Mouse (Mus musculus) forebrain, postnatal 0 days (tissue): ENCODE data around the gene Ltb. TPM values are rescaled to one million over a fixed set of nuclear protein-coding genes. Genes with fewer than 3 reads are reported as not detected.

Source experiments
- ATAC-seq: fragments of 200-750 bp; cut with Nextera tagmentation; 2 replicates; pipeline ENCODE4 v1.8.0; 2017; ENCODE audit warnings: mild to moderate bottlenecking, moderate library complexity
- DNase-seq: peaks from one replicate; pipeline ENCODE4 v3.0.0-alpha.2; 2015
- H3K27ac ChIP-seq: fragments of 300-500 bp; sonication (generic); 2 replicates; pipeline ENCODE4 v1.5.1; 2014; ENCODE audit warnings: low read depth, mild to moderate bottlenecking, antibody characterized with exemption, low read length, moderate library complexity, mixed read lengths
- H3K27me3 ChIP-seq: fragments of 300-500 bp; sonication (generic); 2 replicates; pipeline ENCODE4 v1.6.1; 2014; ENCODE audit warnings: mild to moderate bottlenecking, low read length, mixed read lengths; ENCODE audit not compliant: insufficient read depth
- H3K36me3 ChIP-seq: fragments of 300-500 bp; sonication (generic); 2 replicates; pipeline ENCODE4 v1.6.1; 2014; ENCODE audit warnings: mild to moderate bottlenecking, moderate library complexity; ENCODE audit not compliant: insufficient read depth
- H3K4me1 ChIP-seq: fragments of 300-500 bp; sonication (generic); 2 replicates; pipeline ENCODE4 v1.6.1; 2014; ENCODE audit warnings: antibody characterized with exemption; ENCODE audit not compliant: insufficient read depth
- H3K4me2 ChIP-seq: fragments of 300-500 bp; sonication (generic); 2 replicates; pipeline ENCODE4 v1.6.1; 2014; ENCODE audit warnings: low read depth, mild to moderate bottlenecking, moderate library complexity
- H3K4me3 ChIP-seq: fragments of 300-500 bp; sonication (generic); 2 replicates; pipeline ENCODE4 v1.5.1; 2014; ENCODE audit warnings: low read depth, low read length, mixed read lengths
- H3K9ac ChIP-seq: fragments of 300-500 bp; sonication (generic); 2 replicates; pipeline ENCODE4 v1.6.1; 2014; ENCODE audit warnings: mild to moderate bottlenecking
- H3K9me3 ChIP-seq: fragments of 300-500 bp; sonication (generic); 2 replicates; pipeline ENCODE4 v1.6.1; 2016; ENCODE audit warnings: low read length
- CTCF ChIP-seq: sonication (generic); IDR thresholded peaks from 2 replicates; pipeline ENCODE4 v1.5.1; 2016; ENCODE audit warnings: antibody characterized with exemption, control low read depth, low read depth
- WGBS: fragments of 180-500 bp; shearing (Covaris S2); extraction: QIAGEN DNeasy Blood & Tissue Kit; methylation state at CpG from one replicate; pipeline ENCODE4 v1.1.7; 2014; 5-methylcytosine and 5-hydroxymethylcytosine counted together
- polyA plus RNA-seq: library from polyadenylated mRNA; unstranded; fragments of >200 nt; fragmentation: Nextera tagmentation; extraction: Ambion mirVana; gene quantifications from 2 replicates; pipeline ENCODE4 v1.2.1, GENCODE M21; 2015
- total RNA-seq: library from RNA; depleted of rRNA; stranded (reverse); fragments of >200 nt; gene quantifications from 2 replicates; pipeline ENCODE4 v1.2.3, GENCODE M21; 2014

Ltb gene
- total and polyA plus RNA-seq, 2 experiments from 2014 or later = 0.76 to 1.1 TPM

DNA sequence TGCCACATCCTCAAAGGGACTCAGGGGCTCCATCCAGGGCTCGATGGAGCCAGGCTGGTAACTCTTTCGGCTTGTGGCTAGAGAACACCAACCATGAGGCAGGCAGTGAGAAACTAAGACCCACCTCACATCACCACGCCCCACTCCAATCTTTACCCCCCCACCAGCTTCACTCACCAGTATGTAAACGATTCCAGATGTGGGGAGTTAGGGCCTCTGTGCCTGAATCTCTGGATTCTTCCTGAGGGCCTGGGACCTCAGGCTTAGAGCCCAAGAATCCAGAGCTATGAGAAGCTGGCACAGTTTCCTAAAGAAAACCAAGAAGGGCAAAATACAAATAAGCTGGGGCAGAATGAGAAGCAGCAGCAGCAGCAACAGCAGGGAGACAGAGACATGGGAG is 40.3 kb upstream of the Ltb start:
- 91% methylated on average over 4 of the region's 4 CpGs for WGBS
- no peaks in the 10 kb centered on the region for H3K4me1 ChIP-seq
- H3K27me3 ChIP-seq = no peaks in the 10 kb centered on the region
- no peak overlapping the region for H3K27ac ChIP-seq
- TF ChIP-seq CTCF = no peak
- ATAC-seq = no peak
- H3K4me2 ChIP-seq = no peak overlapping the region
- peaks cover 98% of the 10 kb centered on the region for H3K36me3 ChIP-seq
- H3K4me3 ChIP-seq = no peak overlapping the region
- no peak overlapping the region for H3K9ac ChIP-seq
- H3K9me3 ChIP-seq = no peaks in the 10 kb centered on the region
- no peak for DNase-seq

- no peak for TF ChIP-seq CTCF
- 84% methylated on average over 7 of the region's 7 CpGs for WGBS
These were observed 39.6 kb upstream of the Ltb start for GRCm38 (mm10) chr17:35154616-35155015.

DNA sequence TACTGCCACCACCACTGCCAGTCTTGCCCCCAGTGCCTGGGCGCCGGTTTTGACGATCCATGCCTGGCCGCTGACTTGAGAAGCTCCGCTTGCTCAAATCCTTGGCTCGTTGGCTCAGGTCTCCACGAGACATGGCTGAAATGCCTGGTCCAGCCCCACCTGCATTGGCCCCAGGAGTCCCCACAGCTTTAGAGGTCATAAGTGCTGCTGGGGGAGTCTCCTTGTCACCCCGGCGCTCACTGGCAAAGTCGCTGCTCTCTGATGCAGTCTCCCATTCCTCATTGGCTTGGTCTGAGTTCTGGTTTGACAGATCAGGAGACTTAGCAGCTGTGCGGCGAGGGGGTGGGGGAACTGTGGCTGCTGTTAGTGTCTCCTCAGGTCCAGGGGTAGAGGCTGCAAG is 38.8 kb upstream of the Ltb start:
- H3K36me3 ChIP-seq = peaks cover 98% of the 10 kb centered on the region
- DNase-seq (no peak), ATAC-seq (no peak)
- H3K9ac ChIP-seq = no peak overlapping the region
- H3K9me3 ChIP-seq = no peaks in the 10 kb centered on the region
- H3K27me3 ChIP-seq = no peaks in the 10 kb centered on the region
- H3K4me3 ChIP-seq = no peak overlapping the region
- WGBS = 90% methylated on average over 12 of the region's 12 CpGs
- TF ChIP-seq CTCF = no peak
- H3K27ac ChIP-seq = no peak overlapping the region
- no peaks in the 10 kb centered on the region for H3K4me1 ChIP-seq
- no peak overlapping the region for H3K4me2 ChIP-seq

More at GRCm38 (mm10) chr17:35154616-35155015, 39.6 kb upstream of the Ltb start:
- H3K4me1 ChIP-seq = no peaks in the 10 kb centered on the region
- ATAC-seq (no peak), DNase-seq (no peak)
- no peak overlapping the region for H3K27ac ChIP-seq
- peaks cover 98% of the 10 kb centered on the region for H3K36me3 ChIP-seq
- no peak overlapping the region for H3K4me2 ChIP-seq
- H3K4me3 ChIP-seq = no peak overlapping the region
- no peak overlapping the region for H3K9ac ChIP-seq
- H3K9me3 ChIP-seq = no peaks in the 10 kb centered on the region
- H3K27me3 ChIP-seq = no peaks in the 10 kb centered on the region

DNA sequence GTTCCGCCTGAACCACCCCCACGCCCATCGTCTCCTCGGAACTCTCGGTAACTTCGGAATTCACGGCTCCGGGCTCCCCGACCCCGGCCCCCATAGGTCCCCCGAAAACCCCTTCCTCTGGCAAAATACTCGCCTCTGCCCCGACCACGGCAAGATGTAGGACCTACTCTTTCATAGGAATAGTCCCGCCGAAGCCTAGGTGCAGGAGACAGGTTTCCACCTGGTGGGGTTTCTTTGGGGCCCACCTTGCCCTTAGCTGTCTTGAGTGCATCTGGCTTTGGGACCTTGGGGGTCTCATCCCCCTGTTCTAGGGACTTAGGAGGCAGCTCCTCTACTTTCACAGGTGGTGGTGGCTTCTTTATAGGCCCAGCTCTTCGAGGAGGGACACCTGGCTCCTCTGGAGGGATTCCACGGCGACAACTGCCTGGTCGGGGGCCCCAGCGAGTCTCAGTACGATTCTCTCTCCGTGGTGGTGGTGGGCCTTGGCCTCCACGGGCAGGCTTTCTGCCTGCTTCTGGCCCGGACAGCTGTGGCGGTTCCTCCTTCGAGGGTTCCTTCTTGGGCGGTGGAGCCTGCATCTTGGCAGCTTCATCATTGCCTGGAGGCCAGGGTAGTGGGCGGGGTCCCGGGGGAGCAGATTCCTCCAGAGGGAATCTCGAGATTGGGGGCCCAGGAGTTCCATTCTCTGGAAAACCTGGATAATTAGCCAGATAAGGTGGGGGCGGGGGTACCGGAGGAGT is 37.6 kb upstream of the Ltb start:
- no peak overlapping the region for H3K27ac ChIP-seq

DNA sequence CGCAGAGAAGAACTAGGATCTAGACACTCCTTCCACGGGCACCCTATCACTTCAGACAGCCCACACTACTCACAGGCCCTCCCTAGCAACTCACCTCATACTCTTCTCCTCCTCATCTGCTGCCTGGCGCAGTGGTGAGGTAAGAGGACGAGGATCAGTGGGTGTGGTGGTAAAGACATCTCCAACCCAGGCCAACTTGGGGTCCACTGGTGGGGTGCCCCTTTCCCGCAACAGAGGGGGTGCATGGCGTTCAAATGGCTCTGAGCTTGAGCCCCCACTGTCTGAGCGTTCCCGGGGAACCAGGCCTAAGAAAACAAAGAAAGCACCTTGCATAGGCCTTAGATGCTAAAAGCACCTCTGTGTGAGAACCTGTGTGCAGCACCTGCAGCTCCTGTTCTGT is 37.0 kb upstream of the Ltb start:
- H3K4me2 ChIP-seq = no peak overlapping the region
- no peak for TF ChIP-seq CTCF
- ATAC-seq (no peak), DNase-seq (no peak)
- 94% methylated on average over 8 of the region's 8 CpGs for WGBS
- no peaks in the 10 kb centered on the region for H3K27me3 ChIP-seq
- no peak overlapping the region for H3K27ac ChIP-seq
- H3K9me3 ChIP-seq = no peaks in the 10 kb centered on the region
- peaks cover 2% of the 10 kb centered on the region; the same call in 1 of the 2 replicates for H3K4me1 ChIP-seq
- no peak overlapping the region for H3K9ac ChIP-seq
- H3K36me3 ChIP-seq = peaks cover 100% of the 10 kb centered on the region
- H3K4me3 ChIP-seq = no peak overlapping the region

More for the DNA sequence above, 37.6 kb upstream of the Ltb start:
- Histone ChIP-seq H3K4me1 (no peaks in the 10 kb centered on the region), H3K36me3 (peaks cover 100% of the 10 kb centered on the region), H3K9ac (no peak overlapping the region), H3K9me3 (no peaks in the 10 kb centered on the region), H3K4me2 (no peak overlapping the region), H3K27me3 (no peaks in the 10 kb centered on the region), H3K4me3 (no peak overlapping the region)
- WGBS = 89% methylated on average over 33 of the region's 33 CpGs
- ATAC-seq (no peak), DNase-seq (no peak)
- no peak for TF ChIP-seq CTCF

DNA sequence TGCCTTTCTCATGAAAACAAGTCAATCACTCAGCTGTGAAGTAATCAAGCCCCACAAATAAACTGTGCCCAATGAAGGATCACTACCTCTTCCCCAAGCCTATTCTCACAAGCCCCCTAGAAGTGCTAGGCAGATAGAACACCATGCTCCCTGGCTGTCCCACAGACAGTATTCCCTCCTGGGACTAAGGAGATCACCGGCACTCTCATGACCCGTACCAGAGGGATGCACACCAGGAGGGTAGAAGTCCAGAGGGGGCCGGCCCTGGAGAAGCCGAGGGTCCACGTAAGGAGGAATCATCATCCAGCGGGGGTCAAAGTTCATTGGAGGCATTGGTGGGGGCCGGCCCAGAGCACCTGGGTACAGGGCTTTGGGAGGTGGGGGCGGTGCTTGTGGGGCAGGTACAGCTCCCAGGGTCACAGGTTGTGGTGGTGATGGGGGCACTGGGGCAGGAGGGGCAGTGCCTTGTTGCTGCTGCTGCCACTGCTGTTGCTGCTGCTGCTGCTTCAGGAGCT is 36.5 kb upstream of the Ltb start:
- Histone ChIP-seq H3K9ac (no peak overlapping the region), H3K36me3 (peaks cover 98% of the 10 kb centered on the region), H3K9me3 (no peaks in the 10 kb centered on the region), H3K4me2 (no peak overlapping the region), H3K27ac (no peak overlapping the region), H3K27me3 (no peaks in the 10 kb centered on the region), H3K4me3 (no peak overlapping the region), H3K4me1 (peaks cover 7% of the 10 kb centered on the region)
- no peak for DNase-seq
- WGBS = 94% methylated on average over 8 of the region's 8 CpGs
- ATAC-seq = no peak
- no peak for TF ChIP-seq CTCF

GRCm38 (mm10) chr17:35158850-35159593 is 35.2 kb upstream of the Ltb start:
- ATAC-seq = no peak
- Histone ChIP-seq H3K4me3 (no peak overlapping the region), H3K27ac (no peak overlapping the region), H3K9me3 (no peaks in the 10 kb centered on the region), H3K4me1 (peaks cover 10% of the 10 kb centered on the region), H3K9ac (no peak overlapping the region), H3K4me2 (no peak overlapping the region), H3K36me3 (peaks cover 87% of the 10 kb centered on the region), H3K27me3 (no peaks in the 10 kb centered on the region)
- no peak for DNase-seq
- TF ChIP-seq CTCF = no peak
- 93% methylated on average over 16 of the region's 16 CpGs for WGBS
